Mouse (Mus musculus) testis, postnatal 10 days (tissue): ENCODE results near the gene Enpp1.
"Not testable (repeated sequence)": the region's sequence is repeated elsewhere in the genome, so short reads cannot be mapped to it uniquely, and the experiment has no call there.

Source experiments
- DNase-seq: peaks from one replicate; pipeline ENCODE4 v3.0.0; 2021; ENCODE audit warnings: low spot score

Enpp1 gene

GRCm38 (mm10) chr10:24638306-24639070 is 73.5 kb downstream of the Enpp1 start:
- no peak for DNase-seq

- no peak for DNase-seq
These were observed 75.0 kb downstream of the Enpp1 start for GRCm38 (mm10) chr10:24636986-24637385.

- DNase-seq: no peak
These were observed 76.1 kb downstream of the Enpp1 start for GRCm38 (mm10) chr10:24635884-24636283.

DNA sequence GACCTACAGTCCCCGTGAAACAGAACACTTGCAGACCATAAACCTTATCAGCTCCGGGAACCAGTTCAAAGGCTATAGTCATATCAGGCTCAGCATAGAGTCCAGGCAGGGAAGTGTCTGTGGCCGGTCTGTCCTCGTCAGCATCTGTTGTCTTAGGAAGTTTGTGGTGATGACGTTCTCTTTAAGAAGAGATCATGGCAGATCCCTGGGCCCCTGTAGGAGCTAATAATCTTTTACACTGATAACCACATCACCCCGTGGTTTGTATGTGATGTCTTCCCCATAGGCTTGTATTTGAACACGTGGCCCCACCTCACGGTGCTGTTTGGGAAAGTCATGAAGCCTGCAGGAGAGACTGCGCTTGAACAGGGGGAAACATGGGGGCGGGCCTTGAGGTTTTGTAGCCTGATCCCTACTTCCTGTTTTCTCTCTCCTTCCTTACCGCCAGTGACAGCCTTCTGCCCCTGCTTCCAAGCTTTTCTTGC is 76.6 kb downstream of the Enpp1 start:
- DNase-seq: no peak

DNA sequence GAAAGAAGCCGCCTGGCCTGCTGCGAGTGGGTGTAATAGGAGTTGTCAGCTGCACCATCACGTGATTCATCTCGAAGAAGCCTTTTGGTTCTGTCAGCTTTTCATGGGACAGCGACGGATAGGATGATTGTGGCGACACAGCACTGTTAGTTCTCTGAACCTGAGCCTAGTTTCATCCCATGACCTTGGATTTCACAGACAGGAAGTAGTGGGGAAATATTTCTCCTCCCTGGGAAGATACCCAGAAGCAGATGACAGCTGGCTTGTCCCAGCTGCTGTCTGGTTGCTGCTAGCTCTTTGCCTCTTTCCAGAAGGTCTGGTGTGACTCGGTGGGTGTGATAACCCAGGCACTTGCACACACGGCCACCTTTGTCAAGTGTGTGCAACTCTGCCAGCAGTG is 77.7 kb downstream of the Enpp1 start:
- no peak for DNase-seq

DNA sequence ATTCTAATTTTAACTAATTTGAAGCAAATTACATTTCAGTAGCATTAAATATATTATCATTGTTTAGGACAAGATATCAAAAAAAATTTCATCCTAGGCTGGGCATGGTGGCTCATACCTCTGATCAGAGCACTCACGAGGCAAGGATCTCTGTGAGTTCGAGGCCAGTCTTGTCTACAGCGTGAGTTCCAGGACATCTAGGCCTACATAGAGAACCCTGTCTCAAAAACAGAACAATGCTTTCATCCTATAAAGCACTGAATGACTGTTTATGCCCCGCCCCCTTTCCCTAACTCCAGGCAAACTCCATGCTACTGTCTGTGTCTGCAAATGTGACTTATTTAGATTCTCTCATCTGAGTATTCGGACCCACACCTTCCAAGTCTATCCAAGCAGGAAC is 80.8 kb downstream of the Enpp1 start:
- no peak for DNase-seq

DNA sequence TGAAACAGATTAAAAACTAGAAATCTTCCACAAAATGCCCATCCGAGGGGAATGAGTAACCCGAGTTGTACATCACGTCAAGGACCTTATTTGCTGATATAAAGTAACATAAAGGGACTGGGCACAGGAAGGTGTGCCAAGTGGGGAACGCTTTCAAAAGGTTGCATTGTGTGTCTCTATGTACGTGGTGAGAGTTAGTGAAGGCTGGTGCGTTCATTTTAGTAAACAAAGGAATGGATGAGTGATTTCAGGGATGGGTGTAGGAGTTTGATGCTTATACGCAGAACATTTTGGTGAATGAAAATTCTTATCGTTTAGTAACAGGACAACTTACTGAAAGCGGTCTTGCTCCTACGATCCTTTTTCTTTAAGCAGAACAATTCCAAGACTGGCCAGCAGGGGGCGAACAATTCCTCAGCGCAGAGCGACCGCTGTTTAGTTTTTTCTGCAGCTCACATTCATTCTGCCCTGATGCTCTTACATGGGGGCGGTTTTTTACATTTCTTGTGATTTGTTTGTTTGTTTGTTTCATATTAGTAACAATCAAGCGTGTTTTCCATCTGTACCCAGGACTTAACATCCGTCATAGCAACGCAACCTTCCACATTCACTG is 81.4 kb downstream of the Enpp1 start:
- peak; percentile 90 for DNase-seq

GRCm38 (mm10) chr10:24629086-24629720 is 82.8 kb downstream of the Enpp1 start:
- no peak for DNase-seq

DNA sequence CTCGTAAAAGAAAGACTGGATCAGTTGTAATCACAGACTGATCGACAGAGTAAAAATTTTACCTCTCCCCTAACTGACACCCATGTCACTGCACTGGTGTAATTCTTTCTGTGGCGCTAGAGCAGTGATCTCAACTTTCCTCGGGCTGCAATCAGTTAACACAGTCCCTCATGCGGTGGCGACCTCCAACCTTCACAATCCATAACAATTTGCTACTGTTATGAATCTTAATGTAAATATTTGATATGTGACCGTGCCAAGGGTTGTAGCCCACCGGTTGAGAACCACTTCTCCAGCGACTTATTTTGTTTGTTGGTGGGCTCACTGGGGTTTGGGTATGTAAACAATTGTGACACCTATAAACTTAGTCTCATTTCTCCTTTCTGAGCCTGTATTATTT is 83.5 kb downstream of the Enpp1 start:
- no peak for DNase-seq

DNA sequence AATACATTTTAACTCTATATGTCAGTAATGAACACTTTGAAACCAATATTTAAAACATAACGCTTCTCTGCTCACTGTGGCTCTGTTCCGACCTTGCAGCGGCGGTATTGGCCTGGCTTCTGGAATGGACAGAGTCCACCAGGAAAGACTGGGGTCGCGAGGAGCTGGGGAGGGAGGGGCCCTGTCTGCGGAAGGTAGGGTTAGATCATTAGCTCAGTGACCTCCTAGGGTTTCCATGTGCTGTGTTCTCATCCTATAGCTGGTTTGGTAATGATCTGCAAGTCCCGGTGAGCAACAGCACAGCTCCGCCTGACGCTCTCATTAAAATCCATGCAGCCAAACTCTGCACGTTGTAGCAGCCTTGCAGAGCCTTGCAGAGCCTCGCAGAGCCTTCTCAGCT is 84.7 kb downstream of the Enpp1 start:
- DNase-seq: no peak

DNA sequence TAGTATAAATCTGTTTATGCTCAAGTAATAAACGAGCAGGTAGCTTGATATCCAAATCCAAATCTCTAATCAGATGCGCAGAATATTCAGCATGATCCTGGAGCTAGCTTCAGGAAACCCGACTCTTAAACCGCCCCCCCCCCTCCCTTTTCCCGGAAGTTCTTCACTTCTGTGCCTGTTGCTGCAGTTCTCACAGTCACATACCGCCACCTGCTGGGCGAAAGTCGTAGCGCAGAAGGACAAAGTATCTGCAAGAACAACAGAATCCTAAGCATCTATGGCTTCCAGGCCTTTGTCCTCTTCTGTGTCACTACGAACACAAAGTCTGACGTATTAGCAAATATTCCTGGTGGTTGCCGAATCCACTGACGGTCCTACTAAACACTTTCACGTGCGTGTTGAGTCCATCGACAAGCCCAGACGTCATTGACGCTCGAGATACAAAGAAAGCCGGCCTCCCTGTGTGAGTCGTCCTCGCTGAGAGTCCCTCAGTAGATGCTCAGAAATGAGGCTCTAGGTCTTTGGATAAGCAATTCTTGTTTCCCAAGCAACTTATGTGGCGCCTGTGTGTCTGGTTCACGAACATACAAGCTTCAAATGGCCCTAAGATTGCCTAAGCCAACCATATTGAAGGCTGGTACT is 86.8 kb downstream of the Enpp1 start:
- peak; percentile 96 for DNase-seq

- DNase-seq: peak; percentile 94
These were observed 89.4 kb downstream of the Enpp1 start for GRCm38 (mm10) chr10:24622586-24622985.

GRCm38 (mm10) chr10:24621572-24621971 is 90.4 kb downstream of the Enpp1 start:
- peak; percentile 81 for DNase-seq

DNA sequence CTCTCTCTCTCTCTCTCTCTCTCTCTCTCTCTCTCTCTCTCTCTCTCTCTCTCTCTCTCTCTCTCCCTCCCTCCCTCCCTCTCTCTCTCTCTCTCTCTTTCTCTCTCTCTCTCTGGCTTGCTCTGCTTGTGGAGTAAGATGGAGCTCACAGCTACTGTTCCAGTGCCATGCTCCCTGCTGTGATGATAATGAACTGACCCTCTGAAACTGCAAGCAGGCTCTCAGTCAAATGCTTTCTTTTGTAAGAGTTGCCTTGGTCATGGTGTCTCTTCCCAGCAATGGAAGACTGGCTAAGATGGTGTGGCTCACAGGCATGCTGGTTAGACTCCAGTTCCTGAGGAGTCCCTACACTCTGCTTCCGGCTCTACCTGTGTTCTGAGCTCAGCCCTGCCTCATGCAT is 95.4 kb downstream of the Enpp1 start:
- DNase-seq: not testable (repeated sequence)

DNA sequence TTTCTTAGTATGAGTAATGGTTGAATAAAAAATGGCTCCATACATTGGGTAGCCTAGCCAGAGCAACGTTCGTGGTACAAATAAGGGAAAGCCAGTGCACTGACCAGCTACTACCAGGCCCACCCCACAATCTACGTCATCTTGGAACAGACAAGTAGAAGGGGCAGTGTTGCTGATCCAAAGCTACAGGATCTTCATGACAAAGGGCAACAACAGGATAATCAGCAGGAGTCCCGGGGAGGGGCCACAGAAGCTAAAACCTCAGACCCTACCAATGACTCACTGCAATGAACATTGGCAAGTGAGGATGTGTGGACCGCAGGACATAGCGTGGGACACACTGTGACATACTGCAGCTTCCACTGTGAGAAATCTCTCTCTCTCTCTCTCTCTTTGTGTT is 96.2 kb downstream of the Enpp1 start:
- no peak for DNase-seq

DNA sequence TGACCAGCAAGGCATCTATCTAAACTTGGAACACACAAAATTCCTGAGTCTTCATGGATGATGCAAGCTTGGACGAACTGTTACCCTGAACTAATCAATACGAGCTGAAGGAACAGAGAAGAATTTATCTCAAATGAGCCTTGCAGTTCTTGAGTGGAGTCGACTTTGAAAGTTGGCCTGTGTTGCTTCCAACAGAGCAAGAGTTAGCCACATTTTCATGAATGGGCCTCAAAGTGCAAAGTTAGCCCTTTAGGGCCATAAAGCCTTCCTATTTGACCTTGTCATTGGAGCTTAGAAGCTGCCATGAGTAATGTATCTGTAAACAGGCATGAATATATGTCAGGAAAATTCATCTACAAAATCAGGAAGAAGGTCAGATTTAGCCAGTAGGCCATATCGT is 97.2 kb downstream of the Enpp1 start:
- no peak for DNase-seq

DNA sequence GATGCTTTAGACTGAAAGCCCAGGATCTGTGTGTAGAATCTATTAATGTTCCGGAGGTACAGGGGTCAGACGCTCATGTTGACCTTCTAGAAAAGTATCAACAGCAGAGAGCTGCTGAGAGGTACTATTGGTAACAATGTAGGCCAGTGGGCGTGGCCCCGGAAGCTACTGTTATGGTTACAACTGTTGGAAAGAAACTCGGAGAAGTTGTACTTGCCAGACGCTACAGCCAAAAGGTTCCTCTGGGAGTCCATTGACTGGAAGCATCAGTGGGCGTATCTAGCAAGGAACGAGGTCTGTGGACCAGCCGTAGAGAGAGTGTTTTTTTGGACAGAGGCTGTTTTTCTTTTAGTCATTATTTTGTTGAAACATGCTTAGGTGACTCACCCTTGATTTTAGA is 102.2 kb downstream of the Enpp1 start:
- peak; percentile 64 for DNase-seq

GRCm38 (mm10) chr10:24609146-24609545 is 102.8 kb downstream of the Enpp1 start:
- no peak for DNase-seq

GRCm38 (mm10) chr10:24603727-24604126 is 108.2 kb downstream of the Enpp1 start:
- no peak for DNase-seq

DNA sequence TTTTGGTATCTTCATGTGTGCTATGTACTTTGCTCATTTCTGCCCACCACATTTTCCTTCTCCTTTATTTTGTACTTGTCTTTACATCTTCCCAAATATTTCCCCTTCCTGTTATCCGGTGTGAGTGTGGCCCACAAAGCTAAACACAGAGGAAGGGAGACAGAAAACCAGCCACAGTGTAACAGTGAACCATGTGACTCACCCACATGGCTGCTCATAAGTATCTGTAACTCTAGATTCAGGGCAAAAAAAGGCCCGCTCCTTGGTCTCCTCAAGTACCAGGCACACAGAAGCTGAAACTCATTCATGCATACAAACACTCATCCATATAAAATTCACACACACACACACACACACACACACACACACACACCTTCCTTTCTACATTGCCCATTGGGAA is 108.9 kb downstream of the Enpp1 start:
- DNase-seq: no peak

DNA sequence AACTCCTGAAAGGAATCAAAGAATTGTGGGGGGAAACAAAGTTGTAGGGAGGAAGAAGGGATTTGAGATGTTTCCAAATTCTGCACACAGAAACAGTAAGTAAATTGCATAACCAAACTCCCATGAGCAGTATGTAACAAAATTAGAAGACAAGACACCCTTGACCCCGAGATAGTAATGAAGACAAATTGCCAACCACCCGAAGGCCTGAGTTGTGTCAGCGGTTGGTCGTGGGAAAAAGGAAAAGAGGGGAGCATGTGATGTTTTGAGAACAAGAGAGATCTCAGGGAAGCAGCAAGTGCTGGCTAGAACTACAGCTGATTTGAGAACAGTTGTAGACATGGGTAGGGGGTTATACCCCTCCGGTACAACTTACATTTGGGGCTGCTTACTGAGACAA is 112.2 kb downstream of the Enpp1 start:
- DNase-seq: no peak

DNA sequence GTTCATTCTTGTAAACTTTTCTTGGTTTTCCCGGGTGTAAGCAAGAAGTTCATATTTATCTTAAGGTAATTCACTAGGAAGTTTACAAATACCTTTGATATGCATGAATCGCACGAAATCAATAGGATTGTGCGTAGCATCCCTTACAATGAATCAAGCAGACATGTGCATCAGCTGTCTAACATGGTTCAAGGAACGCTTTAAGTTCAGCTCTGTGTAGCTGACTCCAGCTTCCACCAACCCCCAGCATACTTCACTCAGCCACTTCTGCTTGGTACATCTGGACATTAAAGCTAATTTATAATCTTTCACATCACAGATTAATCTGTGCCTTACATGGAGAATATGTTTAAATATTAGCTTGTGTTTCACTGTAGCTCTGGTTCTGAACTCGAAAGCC is 113.3 kb downstream of the Enpp1 start:
- DNase-seq: no peak

- DNase-seq: no peak
These were observed 114.2 kb downstream of the Enpp1 start for GRCm38 (mm10) chr10:24597789-24598188.
